Mouse (Mus musculus): ENCODE measurements at regions not wholly inside any gene's neighbourhood (a gene's known extent, or its start where the extent isn't known, plus 50 kb on each side); places are given as distances from the start of the nearest gene placed in this dataset.

- TF ChIP-seq CTCF (IDR thresholded peaks at IDR 0.05; ENCODE audit: low read depth) (no peak), EP300 (IDR thresholded peaks at IDR 0.05; ENCODE audit: low read depth) (no peak)
These were observed 212.8 kb upstream of the Nfe2l3 start for GRCm38 (mm10) chr6:51219691-51220090.

Data from liver, embryonic 14.5 days (tissue).